Mouse (Mus musculus): ENCODE results near the gene Pmpca.
A peak's percentile ranks its signal among the peaks of the same experiment; 100 is the strongest.

The Pmpca gene

GRCm38 (mm10) chr2:26389154-26389690 is at the start of gene Pmpca, which contains the start of gene Entr1:
TSS of gene Pmpca (plus strand) at chr2:26389339.
TSS of gene Entr1 (minus strand) at chr2:26389316.
- DNase-seq = peak; percentile 90

GRCm38 (mm10) chr2:26341510-26341981 is 47.6 kb upstream of the Pmpca start:
- DNase-seq = no peak

GRCm38 (mm10) chr2:26342044-26342443 is 47.1 kb upstream of the Pmpca start:
- peak; percentile 82 for DNase-seq

GRCm38 (mm10) chr2:26342609-26343490 is 46.3 kb upstream of the Pmpca start:
- no peak for DNase-seq

- DNase-seq = no peak
These were observed 40.9 kb upstream of the Pmpca start for GRCm38 (mm10) chr2:26348241-26348640.

- DNase-seq = peak; percentile 95
These were observed 37.5 kb upstream of the Pmpca start, which contains the start of gene Dnlz for GRCm38 (mm10) chr2:26351358-26352290. TSS of gene Dnlz (minus strand) at chr2:26352110.

- peak; percentile 42 for DNase-seq
These were observed 36.7 kb upstream of the Pmpca start for GRCm38 (mm10) chr2:26352291-26352910.

- DNase-seq = no peak
These were observed 35.8 kb upstream of the Pmpca start for GRCm38 (mm10) chr2:26353066-26353980.

- no peak for DNase-seq
These were observed 34.7 kb upstream of the Pmpca start for GRCm38 (mm10) chr2:26354401-26354800.

GRCm38 (mm10) chr2:26356231-26356630 is 32.9 kb upstream of the Pmpca start:
- no peak for DNase-seq

GRCm38 (mm10) chr2:26356678-26357077 is 32.5 kb upstream of the Pmpca start:
- DNase-seq = no peak

GRCm38 (mm10) chr2:26357484-26357883 is 31.7 kb upstream of the Pmpca start:
- DNase-seq = no peak

GRCm38 (mm10) chr2:26358667-26359320 is 30.3 kb upstream of the Pmpca start:
- no peak for DNase-seq

GRCm38 (mm10) chr2:26359983-26360382 is 29.2 kb upstream of the Pmpca start:
- no peak for DNase-seq

GRCm38 (mm10) chr2:26360772-26361171 is 28.4 kb upstream of the Pmpca start, which contains the start of gene Card9:
TSS of gene Card9 (minus strand) at chr2:26360918.
- DNase-seq = no peak

GRCm38 (mm10) chr2:26362991-26363390 is 26.1 kb upstream of the Pmpca start:
- no peak for DNase-seq

GRCm38 (mm10) chr2:26363481-26363880 is 25.7 kb upstream of the Pmpca start:
- no peak for DNase-seq

GRCm38 (mm10) chr2:26364738-26365465 is 24.2 kb upstream of the Pmpca start:
- peak; percentile 59 for DNase-seq

GRCm38 (mm10) chr2:26367911-26368310 is 21.2 kb upstream of the Pmpca start:
- no peak for DNase-seq

- no peak for DNase-seq
These were observed 20.6 kb upstream of the Pmpca start for GRCm38 (mm10) chr2:26368572-26368971.

Data from right cerebral cortex, postnatal 14 days (tissue).